Mouse (Mus musculus) CH12.LX (cell line): Measurements from ENCODE around the gene Igflr1. TPM values are rescaled to one million over a fixed set of nuclear protein-coding genes. Genes with fewer than 3 reads are reported as not detected.

ENCODE experiments used
- DNase-seq: peaks from one replicate; pipeline ENCODE4 v3.0.0-alpha.2; 2013; ENCODE audit errors: extremely low read depth
- H3K27ac ChIP-seq: 2 replicates; pipeline ENCODE4 v1.5.1; 2012; ENCODE audit warnings: low read depth, mild to moderate bottlenecking, control low read depth, moderate library complexity; ENCODE audit not compliant: insufficient read depth
- H3K27me3 ChIP-seq: replicated peaks from 2 replicates; pipeline ENCODE3; 2012; ENCODE audit warnings: inconsistent platforms
- H3K36me3 ChIP-seq, 2 experiments: replicated peaks in 1 of 2; 2 replicates each; pipeline versions ENCODE3 to v1.6.1; 2012; ENCODE audit warnings: inconsistent platforms in 1 of 2, low read length in 1 of 2, mild to moderate bottlenecking in 1 of 2, mixed read lengths in 1 of 2, moderate library complexity in 1 of 2; ENCODE audit not compliant: control insufficient read depth in 1 of 2, insufficient read depth in 1 of 2
- H3K4me1 ChIP-seq, 2 experiments: 2 replicates each; pipeline ENCODE4 v1.6.1; 2012; ENCODE audit warnings: inconsistent platforms in 1 of 2, moderate library complexity in 1 of 2; ENCODE audit not compliant: insufficient read depth in 2 of 2, control insufficient read depth in 1 of 2
- H3K4me2 ChIP-seq: 2 replicates; pipeline ENCODE4 v1.6.1; 2012; ENCODE audit warnings: low read depth, mild to moderate bottlenecking, control low read depth; ENCODE audit not compliant: poor library complexity, insufficient read depth, severe bottlenecking
- H3K4me3 ChIP-seq, 3 experiments: fragments of 150-350 bp in 1 of 3; sonication (generic) in 1 of 3; replicated peaks in 1 of 3; 2 replicates each; pipeline versions ENCODE3 to v1.5.1; 2011 to 2012; ENCODE audit warnings: low read depth in 2 of 3, low read length in 2 of 3, mild to moderate bottlenecking in 2 of 3, moderate library complexity in 2 of 3, control low read depth in 1 of 3, improper control_type of control experiment in 1 of 3, inconsistent platforms in 1 of 3, mixed read lengths in 1 of 3; ENCODE audit not compliant: poor library complexity in 1 of 3
- H3K79me2 ChIP-seq: replicated peaks from 2 replicates; pipeline ENCODE4 v1.6.1; 2012; ENCODE audit warnings: mild to moderate bottlenecking, moderate library complexity; ENCODE audit not compliant: control insufficient read depth, poor library complexity, insufficient read depth, severe bottlenecking; ENCODE audit errors: extremely low read depth
- H3K9ac ChIP-seq: 2 replicates; pipeline ENCODE4 v1.6.1; 2012; ENCODE audit warnings: low read depth, mild to moderate bottlenecking, control low read depth, moderate library complexity; ENCODE audit not compliant: insufficient read depth
- H3K9me3 ChIP-seq: replicated peaks from 2 replicates; pipeline ENCODE3; 2012; ENCODE audit warnings: low read length, inconsistent platforms, mixed read lengths
- CHD1 ChIP-seq: IDR thresholded peaks from 2 replicates; pipeline ENCODE4 v1.6.1; 2012; ENCODE audit warnings: low read depth, low read length, improper control_type of control experiment, inconsistent platforms
- CTCF ChIP-seq, 2 experiments: IDR thresholded peaks in 1 of 2; conservative IDR thresholded peaks in 1 of 2; 2 replicates each; pipeline ENCODE4 v1.5.1; 2011 to 2012; ENCODE audit warnings: low read depth in 2 of 2, low read length in 2 of 2, improper control_type of control experiment in 1 of 2, inconsistent platforms in 1 of 2, mild to moderate bottlenecking in 1 of 2, moderate library complexity in 1 of 2
- E2F4 ChIP-seq: IDR thresholded peaks from 2 replicates; pipeline ENCODE4 v1.6.1; 2011; ENCODE audit warnings: low read depth, low read length, improper control_type of control experiment; ENCODE audit not compliant: insufficient replicate concordance
- ELF1 ChIP-seq: IDR thresholded peaks from 2 replicates; pipeline ENCODE4 v1.6.1; 2014; ENCODE audit warnings: low read depth, mild to moderate bottlenecking, inconsistent platforms, low read length, improper control_type of control experiment
- EP300 ChIP-seq: IDR thresholded peaks from 2 replicates; pipeline ENCODE4 v1.6.1; 2011; ENCODE audit warnings: low read length, improper control_type of control experiment
- ETS1 ChIP-seq: conservative IDR thresholded peaks from 2 replicates; pipeline ENCODE4 v1.6.1; 2012; ENCODE audit warnings: low read depth, mild to moderate bottlenecking, inconsistent platforms, low read length, improper control_type of control experiment, moderate library complexity
- HCFC1 ChIP-seq: IDR thresholded peaks from 2 replicates; pipeline ENCODE4 v1.6.1; 2012; ENCODE audit warnings: low read depth, mild to moderate bottlenecking, inconsistent platforms, low read length, improper control_type of control experiment
- JUND ChIP-seq: conservative IDR thresholded peaks from 2 replicates; pipeline ENCODE4 v1.6.1; 2011; ENCODE audit warnings: low read depth, low read length, improper control_type of control experiment
- KAT2A ChIP-seq: IDR thresholded peaks from 2 replicates; pipeline ENCODE4 v1.6.1; 2012; ENCODE audit warnings: low read length, improper control_type of control experiment, inconsistent platforms; ENCODE audit not compliant: insufficient replicate concordance
- MAZ ChIP-seq: IDR thresholded peaks from 2 replicates; pipeline ENCODE4 v1.6.1; 2012; ENCODE audit warnings: low read depth, mild to moderate bottlenecking, inconsistent platforms, low read length, improper control_type of control experiment, moderate library complexity
- MEF2A ChIP-seq: IDR thresholded peaks from 2 replicates; pipeline ENCODE4 v1.6.1; 2014; ENCODE audit warnings: low read depth, mild to moderate bottlenecking, inconsistent platforms, low read length, improper control_type of control experiment, borderline replicate concordance
- MXI1 ChIP-seq: IDR thresholded peaks from 2 replicates; pipeline ENCODE4 v1.6.1; 2011; ENCODE audit warnings: mild to moderate bottlenecking, low read depth, low read length, improper control_type of control experiment
- MYC ChIP-seq: IDR thresholded peaks from 2 replicates; pipeline ENCODE4 v1.6.1; 2011; ENCODE audit warnings: low read depth, mild to moderate bottlenecking, improper control_type of control experiment, low read length
- NELFE ChIP-seq: IDR thresholded peaks from 2 replicates; pipeline ENCODE4 v1.6.1; 2011; ENCODE audit warnings: low read depth, low read length, improper control_type of control experiment
- PAX5 ChIP-seq: IDR thresholded peaks from 2 replicates; pipeline ENCODE4 v1.6.1; 2012; ENCODE audit warnings: low read length, inconsistent platforms, mixed read lengths
- RAD21 ChIP-seq: IDR thresholded peaks from 2 replicates; pipeline ENCODE4 v1.6.1; 2011; ENCODE audit warnings: low read depth, mild to moderate bottlenecking, low read length, improper control_type of control experiment, moderate library complexity
- RCOR1 ChIP-seq: conservative IDR thresholded peaks from 2 replicates; pipeline ENCODE4 v1.6.1; 2012; ENCODE audit warnings: low read depth, mild to moderate bottlenecking, inconsistent platforms, low read length, improper control_type of control experiment
- SIN3A ChIP-seq: IDR thresholded peaks from 2 replicates; pipeline ENCODE4 v1.6.1; 2012; ENCODE audit warnings: low read length, improper control_type of control experiment, inconsistent platforms
- TBP ChIP-seq: conservative IDR thresholded peaks from 2 replicates; pipeline ENCODE4 v1.6.1; 2011; ENCODE audit warnings: low read depth, low read length, improper control_type of control experiment
- TCF12 ChIP-seq: IDR thresholded peaks from 2 replicates; pipeline ENCODE4 v1.6.1; 2014; ENCODE audit warnings: low read depth, mild to moderate bottlenecking, inconsistent platforms, low read length, improper control_type of control experiment
- UBTF ChIP-seq: IDR thresholded peaks from 2 replicates; pipeline ENCODE4 v1.6.1; 2012; ENCODE audit warnings: low read depth, mild to moderate bottlenecking, inconsistent platforms, low read length, improper control_type of control experiment, moderate library complexity
- ZMIZ1 ChIP-seq: IDR thresholded peaks from 2 replicates; pipeline ENCODE4 v1.6.1; 2012; ENCODE audit warnings: low read depth, mild to moderate bottlenecking, inconsistent platforms, low read length, improper control_type of control experiment
- ZNF384 ChIP-seq: IDR thresholded peaks from 2 replicates; pipeline ENCODE4 v1.6.1; 2012; ENCODE audit warnings: low read depth, low read length, improper control_type of control experiment, inconsistent platforms
- dilution Hi-C: fragments of 300-500 bp; cut with MboI; formaldehyde crosslinking; loops from 2 replicates; pipeline ENCODE4 v1.14.3; 2020; ENCODE audit warnings: low sequenced_read_pairs; ENCODE audit not compliant: extremely low pct_unique_long_range_greater_than_20kb, extremely low pct_ligation_motif_present
- in situ Hi-C: fragments of 300-500 bp; cut with MboI; formaldehyde crosslinking; loops from 3 replicates; pipeline ENCODE4 v1.14.3; 2019; ENCODE audit warnings: low sequenced_read_pairs, low pct_ligation_motif_present, low pct_unique_long_range_greater_than_20kb, mixed read lengths
- polyA plus RNA-seq: library from polyadenylated mRNA; unstranded; fragments of >175 nt; gene quantifications from 2 replicates; pipeline ENCODE4 v1.2.1, GENCODE M21; 2012; ENCODE audit warnings: low read depth; ENCODE audit not compliant: insufficient read length
- total RNA-seq, 2 experiments: library from RNA; depleted of rRNA; stranded (reverse); fragments of 300-350 nt in 1 of 2; fragments of >200 nt in 1 of 2; gene quantifications; 2 replicates each; pipeline ENCODE4 v1.2.3; 2012 to 2014

The Igflr1 gene
- total and polyA plus RNA-seq, 3 experiments = 1.3 TPM; not detected in 2

- no peak overlapping the region for H3K4me2 ChIP-seq
- no peak for DNase-seq
- no peak overlapping the region for H3K4me3 ChIP-seq
- H3K9ac ChIP-seq = no peak overlapping the region
- TF ChIP-seq KAT2A = no peak
- no peak for TF ChIP-seq ETS1
- TF ChIP-seq RCOR1 = no peak
- no peak for TF ChIP-seq UBTF
- TF ChIP-seq E2F4 = no peak
- TF ChIP-seq TCF12 = no peak
- TF ChIP-seq NELFE = no peak
- TF ChIP-seq EP300 = no peak
- no peak for TF ChIP-seq MXI1
- no peak for TF ChIP-seq MEF2A
- no peak for TF ChIP-seq TBP
- TF ChIP-seq SIN3A = no peak
- no peak for TF ChIP-seq CHD1
- H3K27me3 ChIP-seq = no peaks in the 10 kb centered on the region
- H3K79me2 ChIP-seq = no peaks in the 10 kb centered on the region
- dilution Hi-C loops = no loop called here
- H3K36me3 ChIP-seq = peaks cover 31 to 86% of the 10 kb centered on the region in 2 experiments
- H3K9me3 ChIP-seq = no peaks in the 10 kb centered on the region
- peaks cover 10 to 16% of the 10 kb centered on the region in 2 experiments for H3K4me1 ChIP-seq
- in situ Hi-C loops = no loop called here
- H3K27ac ChIP-seq = no peak overlapping the region
These were observed 38.8 kb upstream of the Igflr1 start for GRCm38 (mm10) chr7:30526399-30526798.

DNA sequence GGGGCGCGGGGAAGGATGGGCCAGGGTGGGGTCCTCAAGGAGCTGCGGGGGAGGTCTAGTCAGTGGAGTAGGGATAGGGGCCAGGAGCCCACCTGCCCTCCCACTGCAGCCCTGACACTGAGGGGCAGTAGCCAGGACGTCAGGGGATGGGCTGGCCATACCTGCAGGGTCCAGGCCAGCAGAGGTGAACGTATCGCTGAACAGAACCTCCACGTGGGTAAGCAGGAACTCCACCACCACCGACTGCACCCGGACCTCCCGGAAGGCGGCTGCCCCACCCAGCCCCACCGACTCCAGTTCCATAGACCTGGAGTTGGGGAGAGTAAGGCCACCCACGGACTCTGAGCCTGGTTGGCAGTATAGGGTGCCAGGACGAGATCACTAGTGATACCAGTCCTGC lies 38.2 kb upstream of the Igflr1 start:
- dilution Hi-C loops (no loop called here), in situ Hi-C loops (no loop called here)
- Histone ChIP-seq H3K4me1 (peaks cover 10 to 16% of the 10 kb centered on the region in 2 experiments), H3K27ac (no peak overlapping the region), H3K9me3 (no peaks in the 10 kb centered on the region), H3K36me3 (peaks cover 34 to 92% of the 10 kb centered on the region in 2 experiments), H3K4me3 (no peak overlapping the region), H3K9ac (no peak overlapping the region), H3K4me2 (no peak overlapping the region), H3K27me3 (no peaks in the 10 kb centered on the region), H3K79me2 (no peaks in the 10 kb centered on the region)
- no peak for TF ChIP-seq PAX5
- no peak for TF ChIP-seq UBTF
- no peak for TF ChIP-seq HCFC1
- no peak for TF ChIP-seq RAD21
- TF ChIP-seq ZNF384 = no peak
- TF ChIP-seq JUND = no peak
- TF ChIP-seq MAZ = no peak
- no peak for TF ChIP-seq CHD1
- TF ChIP-seq ZMIZ1 = no peak
- TF ChIP-seq ELF1 = no peak
- no peak for TF ChIP-seq MYC
- no peak for TF ChIP-seq ETS1
- TF ChIP-seq CTCF (conservative IDR thresholded peaks at IDR 0.05 in 1 of 2, IDR thresholded peaks at IDR 0.05 in 1 of 2; ENCODE audit: low read depth in 2 of 2, low read length in 2 of 2) = no peak
- DNase-seq = no peak
